Mouse (Mus musculus): ENCODE data around the gene Arhgef16. TPM values are rescaled to one million over a fixed set of nuclear protein-coding genes. Genes with fewer than 3 reads are reported as not detected.

Gene Arhgef16
- polyA plus RNA-seq, 1 experiment from 2014 or later = 0.91 TPM

DNA sequence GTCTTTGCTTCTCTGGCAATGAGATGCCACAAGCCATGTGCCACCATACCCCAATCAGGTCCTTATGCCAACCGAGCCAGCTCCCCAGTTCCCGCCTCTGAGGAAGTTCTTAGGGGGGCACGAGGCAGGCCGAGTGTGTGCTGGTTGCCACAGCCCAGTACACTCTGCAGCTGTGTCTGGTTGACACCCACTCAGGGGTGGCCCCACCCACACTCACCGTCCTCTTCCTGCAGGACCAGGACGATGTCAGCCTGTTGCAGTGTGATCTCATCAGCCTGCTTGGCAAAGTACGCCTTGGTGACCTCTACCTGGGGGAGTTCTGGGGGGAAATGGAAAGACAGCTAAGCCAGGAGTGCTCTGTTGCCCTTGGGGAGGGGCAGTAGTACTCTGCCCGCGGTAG is 22.0 kb downstream of the Arhgef16 start:
- no peak overlapping the region for H3K4me2 ChIP-seq
- no peak for ATAC-seq (ENCODE audit: low FRiP score)
- H3K27ac ChIP-seq (replicated peaks) = no peak overlapping the region
- H3K9me3 ChIP-seq (replicated peaks) = no peaks in the 10 kb centered on the region
- WGBS = 85% methylated on average over 9 of the region's 9 CpGs
- no peaks in the 10 kb centered on the region for H3K27me3 ChIP-seq (replicated peaks)
- no peaks in the 10 kb centered on the region; the same call in 1 of the 2 replicates for H3K4me1 ChIP-seq
- no peak overlapping the region for H3K4me3 ChIP-seq (replicated peaks)
- no peak overlapping the region for H3K9ac ChIP-seq (replicated peaks)
- no peaks in the 10 kb centered on the region for H3K36me3 ChIP-seq

DNA sequence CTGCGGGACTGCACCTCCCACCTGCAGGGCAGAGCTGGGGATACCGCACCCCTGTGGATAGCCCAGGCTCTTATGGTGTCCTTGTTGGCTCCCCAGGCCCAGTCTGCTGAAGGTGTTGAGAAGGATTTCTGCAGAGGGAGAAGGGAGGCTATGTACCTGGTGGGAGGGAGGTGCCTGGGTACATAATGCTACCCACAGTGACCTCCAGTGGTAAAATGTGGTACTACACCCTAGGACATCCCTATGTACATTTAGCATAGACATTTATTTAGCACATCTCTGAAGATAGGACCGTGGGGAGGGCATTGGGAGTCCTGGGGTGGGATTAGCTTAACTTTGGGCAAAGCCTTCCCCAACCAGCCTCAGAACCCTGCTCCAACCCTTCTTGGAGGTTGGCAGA is 28.5 kb downstream of the Arhgef16 start:
- ATAC-seq (ENCODE audit: low FRiP score) = no peak; the same call in 1 of the 2 replicates
- no peak overlapping the region for H3K4me2 ChIP-seq
- 60% methylated on average over 3 of the region's 3 CpGs for WGBS
- no peaks in the 10 kb centered on the region for H3K4me1 ChIP-seq
- H3K9ac ChIP-seq (replicated peaks) = no peak overlapping the region
- H3K27me3 ChIP-seq (replicated peaks) = no peaks in the 10 kb centered on the region
- H3K4me3 ChIP-seq (replicated peaks) = no peak overlapping the region
- no peaks in the 10 kb centered on the region for H3K36me3 ChIP-seq
- H3K9me3 ChIP-seq (replicated peaks) = no peaks in the 10 kb centered on the region
- H3K27ac ChIP-seq (replicated peaks) = no peak overlapping the region

DNA sequence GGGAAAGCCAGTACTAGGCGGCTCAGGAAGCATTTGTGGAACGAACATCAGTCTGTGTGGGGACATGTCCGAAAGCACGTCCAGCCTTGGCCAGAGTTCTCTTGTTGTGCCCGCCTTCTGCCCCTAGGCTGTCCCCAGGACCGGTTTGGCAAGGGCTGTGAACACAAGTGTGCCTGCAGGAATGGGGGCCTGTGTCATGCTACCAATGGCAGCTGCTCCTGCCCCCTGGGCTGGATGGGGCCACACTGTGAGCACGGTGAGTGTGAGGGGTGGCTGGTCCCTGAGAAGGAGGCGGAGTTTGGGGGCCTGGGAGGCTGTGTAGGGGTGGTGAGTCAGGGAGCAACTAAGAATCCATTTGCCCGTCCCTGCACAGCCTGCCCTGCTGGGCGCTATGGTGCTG is 32.0 kb downstream of the Arhgef16 start:
- Histone ChIP-seq H3K4me3 (replicated peaks) (no peak overlapping the region), H3K9me3 (replicated peaks) (no peaks in the 10 kb centered on the region), H3K27ac (replicated peaks) (no peak overlapping the region), H3K27me3 (replicated peaks) (no peaks in the 10 kb centered on the region), H3K4me1 (no peaks in the 10 kb centered on the region), H3K9ac (replicated peaks) (no peak overlapping the region), H3K36me3 (no peaks in the 10 kb centered on the region), H3K4me2 (no peak overlapping the region)
- 63% methylated on average over 10 of the region's 10 CpGs for WGBS
- no peak for ATAC-seq (ENCODE audit: low FRiP score)

DNA sequence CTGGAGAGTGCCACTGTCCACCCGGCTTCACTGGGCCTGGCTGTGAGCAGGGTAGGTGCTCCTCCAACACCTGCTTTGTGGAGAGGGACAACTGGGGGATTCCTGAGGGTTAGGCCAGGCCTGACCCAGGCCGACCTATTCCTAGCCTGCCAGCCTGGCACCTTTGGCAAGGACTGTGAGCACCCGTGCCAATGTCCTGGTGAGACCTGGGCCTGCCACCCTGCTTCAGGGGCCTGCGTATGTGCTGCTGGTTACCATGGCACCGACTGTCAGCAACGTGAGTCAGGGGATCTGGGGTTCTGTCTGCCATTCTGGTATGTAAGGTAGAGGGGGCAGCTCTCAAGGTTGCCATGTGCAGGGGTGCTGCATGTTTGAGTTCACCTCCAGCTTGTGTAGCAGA is 34.0 kb downstream of the Arhgef16 start:
- Histone ChIP-seq H3K9me3 (replicated peaks) (no peaks in the 10 kb centered on the region), H3K4me3 (replicated peaks) (no peak overlapping the region), H3K27me3 (replicated peaks) (no peaks in the 10 kb centered on the region), H3K36me3 (peaks cover 5% of the 10 kb centered on the region), H3K9ac (replicated peaks) (no peak overlapping the region), H3K4me2 (no peak overlapping the region), H3K4me1 (no peaks in the 10 kb centered on the region), H3K27ac (replicated peaks) (no peak overlapping the region)
- no peak for ATAC-seq (ENCODE audit: low FRiP score)
- WGBS = 80% methylated on average over 6 of the region's 6 CpGs

DNA sequence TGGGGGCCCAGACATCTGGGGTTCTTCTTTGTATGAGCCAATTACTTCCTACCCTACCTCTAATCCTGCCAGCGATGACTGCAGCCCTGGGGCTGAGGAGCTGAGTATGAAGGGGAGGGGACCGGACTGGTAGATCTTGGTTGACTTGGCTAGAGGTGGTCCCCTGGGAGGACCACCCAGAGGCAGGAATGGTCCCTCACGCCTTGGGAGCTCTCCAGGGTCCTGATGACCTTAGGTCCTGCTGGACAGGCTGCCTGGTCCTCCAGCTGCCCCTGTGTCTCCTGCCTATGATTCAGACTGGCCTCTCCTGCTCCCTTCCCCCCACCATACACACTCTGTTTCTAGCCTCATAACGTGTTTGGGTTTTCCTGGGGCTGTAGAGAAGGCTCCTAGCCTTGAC is 39.4 kb downstream of the Arhgef16 start:
- Histone ChIP-seq H3K4me1 (no peaks in the 10 kb centered on the region), H3K27ac (replicated peaks) (no peak overlapping the region), H3K36me3 (peaks cover 5% of the 10 kb centered on the region), H3K9ac (replicated peaks) (no peak overlapping the region), H3K27me3 (replicated peaks) (no peaks in the 10 kb centered on the region), H3K9me3 (replicated peaks) (no peaks in the 10 kb centered on the region), H3K4me3 (replicated peaks) (no peak overlapping the region), H3K4me2 (no peak overlapping the region)
- no peak for ATAC-seq (ENCODE audit: low FRiP score)
- 63% methylated on average over 4 of the region's 4 CpGs for WGBS

DNA sequence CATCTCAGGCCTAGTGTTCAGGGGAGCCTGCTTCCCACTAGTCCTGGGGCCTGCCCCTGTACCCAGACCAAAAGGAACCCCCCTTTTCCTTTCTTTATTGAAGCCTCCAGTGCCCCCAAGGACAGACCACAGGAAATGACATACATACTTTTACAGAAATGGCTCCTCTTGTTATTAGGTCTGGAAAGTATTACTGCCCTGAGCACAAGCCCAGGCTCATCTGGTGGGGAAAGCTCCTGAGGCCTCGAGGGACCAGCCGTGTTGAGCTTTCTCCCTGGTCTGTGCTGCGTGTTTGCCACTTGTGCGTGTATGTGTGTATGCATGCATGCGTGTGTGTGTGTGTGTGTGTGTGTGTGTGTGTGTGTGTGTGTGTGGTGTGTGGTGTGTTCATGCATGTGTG is 40.7 kb downstream of the Arhgef16 start:
- no peak overlapping the region for H3K4me2 ChIP-seq
- H3K4me3 ChIP-seq (replicated peaks) = no peak overlapping the region
- WGBS = 89% methylated on average over 5 of the region's 5 CpGs
- no peaks in the 10 kb centered on the region for H3K27me3 ChIP-seq (replicated peaks)
- no peak for ATAC-seq (ENCODE audit: low FRiP score)
- no peak overlapping the region for H3K9ac ChIP-seq (replicated peaks)
- no peaks in the 10 kb centered on the region for H3K9me3 ChIP-seq (replicated peaks)
- H3K4me1 ChIP-seq = no peaks in the 10 kb centered on the region
- H3K27ac ChIP-seq (replicated peaks) = no peak overlapping the region
- H3K36me3 ChIP-seq = peaks cover 5% of the 10 kb centered on the region

DNA sequence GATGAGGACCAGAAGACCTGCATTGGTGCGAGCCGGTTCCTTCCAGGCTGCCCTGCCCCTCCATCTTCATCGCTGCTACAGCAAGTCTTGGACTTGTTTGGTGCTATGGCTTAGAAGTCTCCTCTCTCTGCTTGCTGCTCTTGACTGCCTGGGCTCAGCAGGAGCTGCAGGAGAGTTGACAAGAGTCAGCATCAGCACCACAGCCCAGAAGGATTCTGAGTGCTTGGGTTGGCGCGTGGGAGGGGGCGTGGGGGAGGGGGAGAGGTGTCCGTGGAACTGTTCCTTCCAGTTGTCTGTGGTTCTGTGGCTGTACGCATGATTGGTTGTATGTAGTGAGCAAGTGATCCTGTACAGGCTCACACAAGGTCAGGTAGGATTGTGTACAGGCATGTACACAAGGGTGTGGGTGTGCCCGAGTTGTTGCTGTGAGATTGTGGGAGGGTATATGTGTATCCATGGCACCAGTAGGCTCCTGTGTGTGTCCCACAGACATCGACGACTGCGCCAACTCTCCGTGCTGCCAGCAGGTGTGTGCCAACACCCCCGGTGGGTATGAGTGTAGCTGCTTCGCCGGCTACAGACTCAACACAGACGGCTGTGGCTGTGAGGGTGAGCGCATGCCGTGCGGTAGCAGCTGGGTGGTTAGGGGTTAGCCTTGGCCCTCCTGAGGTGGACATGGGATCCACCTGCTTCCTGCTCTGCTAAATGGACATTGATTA is 48.8 kb downstream of the Arhgef16 start:
- Histone ChIP-seq H3K4me2 (no peak overlapping the region), H3K36me3 (no peaks in the 10 kb centered on the region), H3K4me3 (replicated peaks) (no peak overlapping the region), H3K9me3 (replicated peaks) (no peaks in the 10 kb centered on the region), H3K9ac (replicated peaks) (no peak overlapping the region), H3K27me3 (replicated peaks) (no peaks in the 10 kb centered on the region), H3K4me1 (peaks cover 17% of the 10 kb centered on the region), H3K27ac (replicated peaks) (no peak overlapping the region)
- no peak for ATAC-seq (ENCODE audit: low FRiP score)
- 86% methylated on average over 20 of the region's 20 CpGs for WGBS

DNA sequence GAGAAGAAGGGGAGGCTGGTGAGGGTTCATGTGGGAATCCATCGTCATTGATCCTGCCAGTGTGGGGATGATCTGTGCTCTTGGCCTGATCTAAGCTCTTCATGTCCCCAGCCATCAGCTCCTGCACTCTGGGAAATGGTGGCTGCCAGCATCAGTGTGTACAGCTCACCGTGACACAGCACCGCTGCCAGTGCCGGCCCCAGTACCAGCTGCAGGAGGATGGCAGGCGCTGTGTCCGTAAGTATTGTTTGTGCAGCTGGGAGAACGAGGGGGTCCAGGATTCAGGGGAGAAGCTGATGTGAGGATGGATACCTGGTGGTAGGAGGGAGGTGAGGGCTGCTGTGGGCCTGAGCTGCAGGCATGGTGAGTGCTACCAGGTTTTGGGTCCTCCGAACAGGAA is 52.2 kb downstream of the Arhgef16 start:
- 55% methylated on average over 8 of the region's 8 CpGs for WGBS
- Histone ChIP-seq H3K9ac (replicated peaks) (0 out of 2 replicates have a peak overlapping the region, but pooled peaks have one; percentile 17), H3K27me3 (replicated peaks) (no peaks in the 10 kb centered on the region), H3K4me2 (peak overlapping the region; percentile 17; the same call in 1 of the 2 replicates), H3K4me3 (replicated peaks) (no peak overlapping the region), H3K9me3 (replicated peaks) (no peaks in the 10 kb centered on the region), H3K36me3 (no peaks in the 10 kb centered on the region), H3K27ac (replicated peaks) (no peak overlapping the region), H3K4me1 (peaks cover 33% of the 10 kb centered on the region)
- no peak for ATAC-seq (ENCODE audit: low FRiP score)

DNA sequence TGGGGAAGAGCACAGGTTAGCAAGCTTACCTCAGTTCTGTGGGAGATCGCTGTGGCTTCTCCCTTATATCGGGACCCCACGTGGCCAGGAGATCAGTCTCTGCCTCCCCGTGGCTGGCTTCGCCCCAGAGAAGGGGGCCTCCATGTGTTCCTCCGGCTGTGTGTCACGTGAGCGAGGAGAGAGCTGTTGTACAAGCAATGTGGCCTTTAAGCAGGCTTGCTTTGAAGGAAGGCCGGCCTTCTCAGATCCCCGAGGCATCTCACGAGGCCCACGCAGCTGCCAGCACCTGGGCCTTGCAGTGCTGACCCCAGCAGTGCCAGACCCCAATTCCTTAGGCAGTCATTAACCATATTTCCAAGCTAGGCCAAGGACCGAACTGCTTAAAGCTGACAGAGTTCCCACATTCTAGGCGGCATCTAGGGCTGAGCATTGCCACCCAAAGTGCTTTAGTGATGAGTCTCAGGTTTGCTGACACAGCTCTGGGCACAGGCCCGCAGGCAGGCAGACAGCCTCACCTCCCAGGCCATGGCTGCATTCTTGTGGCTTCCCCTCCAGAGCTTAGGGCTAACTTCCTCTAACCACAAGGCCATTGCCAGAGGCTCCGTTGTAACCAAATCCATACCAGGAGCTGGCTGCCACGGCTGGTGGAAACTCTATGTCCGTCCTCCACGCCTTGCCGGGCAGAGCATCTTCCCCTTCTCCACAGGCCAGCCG is 53.2 kb downstream of the Arhgef16 start:
- H3K9ac ChIP-seq (replicated peaks) = no peak overlapping the region
- H3K36me3 ChIP-seq = no peaks in the 10 kb centered on the region
- H3K4me1 ChIP-seq = peaks cover 33% of the 10 kb centered on the region
- no peaks in the 10 kb centered on the region for H3K27me3 ChIP-seq (replicated peaks)
- H3K27ac ChIP-seq (replicated peaks) = no peak overlapping the region
- H3K4me2 ChIP-seq = no peak overlapping the region
- no peak overlapping the region for H3K4me3 ChIP-seq (replicated peaks)
- no peak for ATAC-seq (ENCODE audit: low FRiP score)
- H3K9me3 ChIP-seq (replicated peaks) = no peaks in the 10 kb centered on the region
- 74% methylated on average over 21 of the region's 21 CpGs for WGBS

DNA sequence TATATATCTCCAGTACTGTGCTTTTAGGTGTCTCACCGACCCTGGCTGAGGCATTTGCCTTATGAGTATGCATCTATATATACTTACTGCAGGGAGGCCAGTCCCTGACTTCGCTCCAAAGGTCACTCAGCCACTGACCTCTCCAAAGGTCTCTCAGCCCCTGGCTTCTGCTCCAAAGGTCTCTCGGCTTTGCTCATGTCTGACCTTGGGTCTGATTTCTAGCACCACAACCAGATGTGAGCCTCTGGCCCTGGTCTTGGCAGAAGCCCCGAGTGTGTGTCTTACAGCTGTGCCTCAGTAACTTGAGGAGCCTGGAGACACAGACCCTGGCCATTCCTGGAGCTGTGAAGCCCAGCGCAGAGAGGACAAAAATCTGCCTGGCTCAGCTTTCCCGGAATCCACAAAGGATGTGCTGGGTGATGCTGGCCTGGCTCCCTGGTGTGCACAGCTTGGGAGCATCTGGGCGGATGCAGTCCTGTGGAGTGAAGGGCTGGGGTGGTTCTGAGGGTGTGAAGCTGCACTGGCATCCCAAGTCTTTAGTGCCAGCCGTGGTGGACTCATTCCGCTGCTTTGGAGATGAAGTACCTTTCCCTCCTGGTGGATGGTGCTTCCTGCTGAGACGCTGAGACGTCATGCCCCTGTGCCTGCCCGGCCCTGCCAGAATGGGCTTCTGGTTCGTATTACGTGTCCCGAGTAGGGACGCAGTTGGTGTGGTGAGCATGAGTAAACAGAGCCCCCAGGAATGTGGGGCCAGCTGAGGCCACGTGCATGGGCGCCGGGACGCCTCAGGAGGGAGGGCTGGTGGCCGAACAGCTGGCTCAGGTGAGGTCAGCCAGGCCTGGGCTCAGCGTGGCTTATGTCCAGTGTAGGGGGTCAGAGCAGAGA is 54.0 kb downstream of the Arhgef16 start:
- H3K9me3 ChIP-seq (replicated peaks) = no peaks in the 10 kb centered on the region
- H3K4me1 ChIP-seq = peaks cover 33% of the 10 kb centered on the region
- no peak overlapping the region for H3K4me2 ChIP-seq
- no peak overlapping the region for H3K9ac ChIP-seq (replicated peaks)
- 41% methylated on average over 22 of the region's 22 CpGs for WGBS
- H3K27ac ChIP-seq (replicated peaks) = no peak overlapping the region
- H3K27me3 ChIP-seq (replicated peaks) = no peaks in the 10 kb centered on the region
- H3K36me3 ChIP-seq = no peaks in the 10 kb centered on the region
- no peak overlapping the region for H3K4me3 ChIP-seq (replicated peaks)
- ATAC-seq (ENCODE audit: low FRiP score) = no peak

DNA sequence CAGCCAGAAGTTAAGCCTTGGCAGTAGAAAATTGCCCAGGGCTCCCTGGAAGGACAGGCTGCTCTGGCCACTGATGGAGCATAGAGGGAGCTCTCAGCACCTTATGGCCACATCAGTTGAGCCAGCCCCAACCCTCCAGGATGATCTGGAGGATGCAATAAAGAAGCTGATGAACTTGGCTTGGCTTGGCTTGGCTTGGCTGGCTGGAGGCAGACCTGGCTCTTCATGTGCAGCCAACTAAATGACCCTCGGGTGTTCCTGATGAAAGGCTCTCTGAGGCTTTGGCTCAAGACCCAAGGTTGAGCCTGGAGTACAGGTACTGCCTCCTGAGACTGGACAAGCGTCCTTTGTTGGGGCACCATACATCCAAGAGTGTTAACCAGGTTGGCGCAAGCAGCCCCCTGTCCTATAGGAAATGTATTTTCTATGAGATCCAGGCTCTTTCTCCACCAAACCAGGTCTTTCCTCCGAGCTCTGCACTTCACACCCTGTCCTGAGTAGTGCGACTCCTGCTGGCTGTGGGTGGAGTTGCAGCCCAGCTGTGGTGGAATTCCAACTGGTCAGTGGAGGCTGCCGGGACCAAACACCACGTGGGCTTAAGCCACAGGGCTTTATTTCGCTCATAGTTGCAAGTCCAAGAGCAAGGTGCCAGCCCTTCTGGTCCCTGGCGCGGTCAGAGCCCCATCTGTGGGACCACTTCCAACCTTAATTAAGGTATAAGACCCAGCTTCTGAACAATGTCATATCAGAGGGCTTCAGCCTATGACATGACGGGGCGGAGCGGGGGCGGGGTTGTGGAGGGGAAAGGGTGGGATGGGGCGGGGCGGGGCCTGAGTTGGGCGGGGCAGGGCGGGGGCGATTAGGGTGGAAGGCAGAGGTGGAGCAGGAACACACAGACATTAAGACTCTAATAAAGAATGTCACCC is 55.1 kb downstream of the Arhgef16 start:
- no peaks in the 10 kb centered on the region for H3K36me3 ChIP-seq
- no peak overlapping the region for H3K27ac ChIP-seq (replicated peaks)
- no peak overlapping the region for H3K9ac ChIP-seq (replicated peaks)
- no peak for ATAC-seq (ENCODE audit: low FRiP score)
- WGBS = 9% methylated on average over 19 of the region's 19 CpGs
- no peak overlapping the region for H3K4me3 ChIP-seq (replicated peaks)
- H3K27me3 ChIP-seq (replicated peaks) = no peaks in the 10 kb centered on the region
- H3K4me2 ChIP-seq = peak overlapping the region; percentile 47
- peaks cover 33% of the 10 kb centered on the region for H3K4me1 ChIP-seq
- no peaks in the 10 kb centered on the region for H3K9me3 ChIP-seq (replicated peaks)
